Mouse (Mus musculus) bone marrow, adult 2 months (tissue): ENCODE data around the gene Tppp2.

ENCODE experiments used
- CTCF ChIP-seq: fragments of 200-500 bp; IDR thresholded peaks from 2 replicates; pipeline ENCODE4 v1.5.1; 2011; ENCODE audit warnings: low read length, control low read depth; ENCODE audit not compliant: control insufficient read depth, insufficient read depth
- POLR2A ChIP-seq: fragments of 200-500 bp; IDR thresholded peaks from 2 replicates; pipeline ENCODE4 v1.6.1; 2011; ENCODE audit warnings: low read depth, mild to moderate bottlenecking, control low read depth, low read length, borderline replicate concordance; ENCODE audit not compliant: control insufficient read depth

DNA sequence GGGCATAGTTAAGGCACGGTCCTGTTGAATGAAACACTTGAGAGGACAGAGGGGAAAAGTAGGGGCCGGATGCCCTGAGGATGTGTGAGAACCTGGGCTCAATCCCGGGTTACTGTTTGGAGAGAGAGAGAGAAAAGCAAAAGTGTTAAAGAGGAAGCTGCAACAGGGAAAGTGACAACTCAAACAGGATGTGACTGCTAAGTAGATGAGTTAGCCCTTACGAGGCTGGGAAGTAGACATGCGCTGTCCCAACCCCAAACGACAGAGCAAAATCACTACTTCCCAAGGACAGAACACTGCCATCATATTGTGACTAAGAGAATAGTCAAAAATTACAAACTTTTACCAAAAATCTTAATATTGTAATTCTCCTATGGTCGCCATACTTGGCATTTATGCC lies 24.0 kb downstream of the Tppp2 start:
- TF ChIP-seq POLR2A, result no peak
- no peak for TF ChIP-seq CTCF
